Mouse (Mus musculus): ENCODE measurements around the gene Serpinb2. TPM values are rescaled to one million over a fixed set of nuclear protein-coding genes. Genes with fewer than 3 reads are reported as not detected.

Gene Serpinb2
- polyA plus RNA-seq, 1 experiment from 2014 or later = 0.46 TPM

GRCm38 (mm10) chr1:107565644-107566043 lies 54.4 kb downstream of the Serpinb2 start:
- H3K27me3 ChIP-seq (ENCODE audit: control insufficient read depth, insufficient read depth, low read length) = no peaks in the 10 kb centered on the region
- no peaks in the 10 kb centered on the region for H3K4me1 ChIP-seq (ENCODE audit: control insufficient read depth, insufficient read depth, low read length)
- no peak overlapping the region for H3K9ac ChIP-seq (ENCODE audit: low read length)
- H3K4me3 ChIP-seq (ENCODE audit: low read length) = no peak overlapping the region
- H3K36me3 ChIP-seq (ENCODE audit: control insufficient read depth, insufficient read depth) = no peaks in the 10 kb centered on the region
- no peak overlapping the region for H3K4me2 ChIP-seq (ENCODE audit: low read depth, low read length)
- H3K9me3 ChIP-seq (replicated peaks; ENCODE audit: control insufficient read depth, low read length) = no peaks in the 10 kb centered on the region
- no peak overlapping the region for H3K27ac ChIP-seq (ENCODE audit: low read length)
- no peak for ATAC-seq (replicated peaks; ENCODE audit: extremely low read depth, insufficient read depth, low FRiP score)

GRCm38 (mm10) chr1:107576094-107576493 lies 64.9 kb downstream of the Serpinb2 start:
- no peaks in the 10 kb centered on the region for H3K36me3 ChIP-seq (ENCODE audit: control insufficient read depth, insufficient read depth)
- WGBS = 64% methylated on average over 2 of the region's 2 CpGs
- no peak overlapping the region for H3K27ac ChIP-seq (ENCODE audit: low read length)
- no peak for ATAC-seq (replicated peaks; ENCODE audit: extremely low read depth, insufficient read depth, low FRiP score)
- H3K27me3 ChIP-seq (ENCODE audit: control insufficient read depth, insufficient read depth, low read length) = no peaks in the 10 kb centered on the region
- H3K4me1 ChIP-seq (ENCODE audit: control insufficient read depth, insufficient read depth, low read length) = no peaks in the 10 kb centered on the region
- H3K9me3 ChIP-seq (replicated peaks; ENCODE audit: control insufficient read depth, low read length) = no peaks in the 10 kb centered on the region
- no peak overlapping the region for H3K4me3 ChIP-seq (ENCODE audit: low read length)
- no peak overlapping the region for H3K9ac ChIP-seq (ENCODE audit: low read length)
- H3K4me2 ChIP-seq (ENCODE audit: low read depth, low read length) = no peak overlapping the region

GRCm38 (mm10) chr1:107577514-107577913 lies 66.3 kb downstream of the Serpinb2 start:
- 63% methylated on average over 1 of the region's 1 CpGs for WGBS
- ATAC-seq (replicated peaks; ENCODE audit: extremely low read depth, insufficient read depth, low FRiP score) = no peak
- Histone ChIP-seq H3K9me3 (replicated peaks; ENCODE audit: control insufficient read depth, low read length) (no peaks in the 10 kb centered on the region), H3K9ac (ENCODE audit: low read length) (no peak overlapping the region), H3K36me3 (ENCODE audit: control insufficient read depth, insufficient read depth) (no peaks in the 10 kb centered on the region), H3K4me2 (ENCODE audit: low read depth, low read length) (no peak overlapping the region), H3K4me3 (ENCODE audit: low read length) (no peak overlapping the region), H3K27ac (ENCODE audit: low read length) (no peak overlapping the region), H3K4me1 (ENCODE audit: control insufficient read depth, insufficient read depth, low read length) (no peaks in the 10 kb centered on the region), H3K27me3 (ENCODE audit: control insufficient read depth, insufficient read depth, low read length) (no peaks in the 10 kb centered on the region)

- no peaks in the 10 kb centered on the region for H3K4me1 ChIP-seq (ENCODE audit: control insufficient read depth, insufficient read depth, low read length)
- H3K27ac ChIP-seq (ENCODE audit: low read length) = no peak overlapping the region
- no peak overlapping the region for H3K9ac ChIP-seq (ENCODE audit: low read length)
- no peaks in the 10 kb centered on the region for H3K27me3 ChIP-seq (ENCODE audit: control insufficient read depth, insufficient read depth, low read length)
- H3K36me3 ChIP-seq (ENCODE audit: control insufficient read depth, insufficient read depth) = no peaks in the 10 kb centered on the region
- no peak overlapping the region for H3K4me3 ChIP-seq (ENCODE audit: low read length)
- H3K4me2 ChIP-seq (ENCODE audit: low read depth, low read length) = no peak overlapping the region
- H3K9me3 ChIP-seq (replicated peaks; ENCODE audit: control insufficient read depth, low read length) = no peaks in the 10 kb centered on the region
- WGBS = 67% methylated on average over 1 of the region's 1 CpGs
- no peak for ATAC-seq (replicated peaks; ENCODE audit: extremely low read depth, insufficient read depth, low FRiP score)
Observed at GRCm38 (mm10) chr1:107581220-107581619, 70.0 kb downstream of the Serpinb2 start.

GRCm38 (mm10) chr1:107582900-107583299 lies 71.7 kb downstream of the Serpinb2 start:
- Histone ChIP-seq H3K27me3 (ENCODE audit: control insufficient read depth, insufficient read depth, low read length) (no peaks in the 10 kb centered on the region), H3K9me3 (replicated peaks; ENCODE audit: control insufficient read depth, low read length) (no peaks in the 10 kb centered on the region), H3K27ac (ENCODE audit: low read length) (no peak overlapping the region), H3K9ac (ENCODE audit: low read length) (no peak overlapping the region), H3K4me1 (ENCODE audit: control insufficient read depth, insufficient read depth, low read length) (no peaks in the 10 kb centered on the region), H3K4me3 (ENCODE audit: low read length) (no peak overlapping the region), H3K4me2 (ENCODE audit: low read depth, low read length) (no peak overlapping the region), H3K36me3 (ENCODE audit: control insufficient read depth, insufficient read depth) (no peaks in the 10 kb centered on the region)
- ATAC-seq (replicated peaks; ENCODE audit: extremely low read depth, insufficient read depth, low FRiP score) = no peak

- H3K27me3 ChIP-seq (ENCODE audit: control insufficient read depth, insufficient read depth, low read length) = no peaks in the 10 kb centered on the region
- no peaks in the 10 kb centered on the region for H3K4me1 ChIP-seq (ENCODE audit: control insufficient read depth, insufficient read depth, low read length)
- ATAC-seq (replicated peaks; ENCODE audit: extremely low read depth, insufficient read depth, low FRiP score) = no peak
- no peaks in the 10 kb centered on the region for H3K36me3 ChIP-seq (ENCODE audit: control insufficient read depth, insufficient read depth)
- 23% methylated on average over 1 of the region's 1 CpGs for WGBS
- H3K9ac ChIP-seq (ENCODE audit: low read length) = no peak overlapping the region
- no peaks in the 10 kb centered on the region for H3K9me3 ChIP-seq (replicated peaks; ENCODE audit: control insufficient read depth, low read length)
- H3K27ac ChIP-seq (ENCODE audit: low read length) = no peak overlapping the region
- no peak overlapping the region for H3K4me3 ChIP-seq (ENCODE audit: low read length)
- no peak overlapping the region for H3K4me2 ChIP-seq (ENCODE audit: low read depth, low read length)
Observed at GRCm38 (mm10) chr1:107583958-107584376, 72.7 kb downstream of the Serpinb2 start.

GRCm38 (mm10) chr1:107584932-107585331 lies 73.7 kb downstream of the Serpinb2 start:
- Histone ChIP-seq H3K9me3 (replicated peaks; ENCODE audit: control insufficient read depth, low read length) (no peaks in the 10 kb centered on the region), H3K36me3 (ENCODE audit: control insufficient read depth, insufficient read depth) (no peaks in the 10 kb centered on the region), H3K4me1 (ENCODE audit: control insufficient read depth, insufficient read depth, low read length) (peaks cover 2% of the 10 kb centered on the region), H3K27me3 (ENCODE audit: control insufficient read depth, insufficient read depth, low read length) (no peaks in the 10 kb centered on the region), H3K4me2 (ENCODE audit: low read depth, low read length) (no peak overlapping the region), H3K27ac (ENCODE audit: low read length) (no peak overlapping the region), H3K9ac (ENCODE audit: low read length) (no peak overlapping the region), H3K4me3 (ENCODE audit: low read length) (no peak overlapping the region)
- no peak for ATAC-seq (replicated peaks; ENCODE audit: extremely low read depth, insufficient read depth, low FRiP score)
- WGBS = 83% methylated on average over 3 of the region's 3 CpGs

Other genes starting within 250 kb of the Serpinb2 start
- gene Serpinb3b, start 233.1 kb upstream of the Serpinb2 start, polyA plus RNA-seq (2015; fragmentation: Nextera tagmentation; extraction: Ambion mirVana) = not detected in 2 replicates
- gene Serpinb3c, start 233.1 kb upstream of the Serpinb2 start, polyA plus RNA-seq (2015; fragmentation: Nextera tagmentation; extraction: Ambion mirVana) = 0.13 TPM in 1 of 2 replicates, not detected in the other
- gene Serpinb11, start 150.2 kb upstream of the Serpinb2 start, polyA plus RNA-seq (2015; fragmentation: Nextera tagmentation; extraction: Ambion mirVana) = 0.26 and 0.31 TPM in 2 replicates
- 0.10 and 0.30 TPM in 2 replicates for gene Serpinb7, start 111.8 kb upstream of the Serpinb2 start, polyA plus RNA-seq (2015; fragmentation: Nextera tagmentation; extraction: Ambion mirVana)
- 4.2 and 5.2 TPM in 2 replicates for gene Serpinb8, start 78.6 kb downstream of the Serpinb2 start, polyA plus RNA-seq (2015; fragmentation: Nextera tagmentation; extraction: Ambion mirVana)

Data from heart, embryonic 16.5 days (tissue).